Mouse (Mus musculus) cerebellum, adult (tissue): ENCODE measurements around the gene Fbn1.

Experiments
- ATAC-seq: cut with Nextera tagmentation; 2 replicates; pipeline ENCODE4 v1.9.2; 2017; ENCODE audit warnings: mild to moderate bottlenecking, moderate library complexity, mixed read lengths; ENCODE audit not compliant: insufficient number of reproducible peaks, low FRiP score, low TSS enrichment

Fbn1 gene

DNA sequence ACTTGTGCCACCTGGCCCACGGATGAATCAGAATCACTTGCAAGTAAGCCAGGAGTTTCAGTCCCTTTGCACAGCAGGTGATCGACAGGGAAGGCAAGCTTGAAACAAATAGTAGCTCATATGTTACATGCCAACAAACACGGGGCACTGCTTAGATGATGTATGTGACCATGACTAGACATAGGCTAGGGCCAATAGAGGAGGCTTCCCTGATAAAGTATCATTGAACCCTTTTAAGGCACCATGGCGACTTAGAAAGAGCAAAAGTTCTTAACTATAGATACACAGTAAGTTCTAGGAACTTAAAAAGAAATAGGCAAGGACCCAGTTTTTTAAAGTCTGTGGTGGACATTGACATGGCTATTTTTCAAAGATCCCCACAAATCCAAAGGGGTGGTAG lies at the start of gene Fbn1:
Gene Fbn1, minus strand, starts transcription at position 101 of the 400 bp plus-strand sequence.
- ATAC-seq, result no peak

DNA sequence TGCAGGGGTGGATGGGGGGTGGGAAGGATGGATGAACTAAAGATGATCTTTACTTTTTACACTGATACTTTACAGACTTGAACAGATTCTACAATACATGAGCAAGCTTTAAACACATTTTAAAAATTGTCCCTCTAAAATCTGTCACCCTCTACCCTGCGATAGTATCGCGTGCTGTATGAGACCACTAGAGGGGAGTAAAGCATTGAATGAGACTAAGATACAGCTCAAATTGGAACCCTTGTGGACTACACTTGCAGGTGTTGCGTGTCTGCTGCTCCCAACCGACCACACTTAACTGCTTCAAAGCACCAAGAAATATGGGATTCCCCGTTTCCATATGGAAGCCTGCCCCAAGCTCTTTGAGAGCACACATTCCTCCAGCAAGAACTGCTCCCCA lies 48.0 kb upstream of the Fbn1 start:
- no peak for ATAC-seq

DNA sequence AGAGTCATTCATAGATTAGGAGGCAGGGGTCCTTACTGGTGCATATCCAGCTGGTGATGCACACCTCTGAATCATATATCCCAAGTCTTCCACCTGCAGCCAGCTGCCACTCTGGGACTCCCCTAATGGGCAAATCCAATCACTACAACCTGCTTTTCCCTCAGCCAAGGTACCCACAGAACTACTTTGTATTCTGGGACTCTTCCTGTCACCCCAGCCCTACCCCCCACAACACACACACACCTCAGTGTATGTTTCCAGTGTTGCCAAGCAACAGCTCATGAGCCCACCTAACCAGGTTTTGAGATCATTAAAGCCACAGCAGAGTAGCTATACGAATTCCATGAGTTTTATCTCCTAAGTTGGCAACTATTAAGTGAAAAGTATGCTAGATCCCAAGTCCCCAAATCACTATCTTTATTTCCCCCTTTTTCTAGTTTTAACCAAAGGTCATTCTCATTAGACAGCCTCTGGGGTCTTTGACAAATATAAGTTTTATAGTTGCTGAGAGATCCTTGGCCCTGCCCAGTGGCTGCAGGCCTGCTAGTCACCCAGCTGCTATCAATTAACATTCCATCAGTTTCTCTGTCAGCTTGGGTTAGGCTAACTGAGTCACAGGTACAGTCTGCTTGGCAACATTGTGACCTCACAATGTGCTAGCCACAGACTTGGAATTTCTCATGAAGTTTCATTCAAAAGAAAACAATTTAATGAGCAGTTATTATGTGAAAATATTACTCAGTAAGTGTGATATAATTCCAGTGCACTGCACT lies 41.2 kb upstream of the Fbn1 start:
- ATAC-seq, result no peak

DNA sequence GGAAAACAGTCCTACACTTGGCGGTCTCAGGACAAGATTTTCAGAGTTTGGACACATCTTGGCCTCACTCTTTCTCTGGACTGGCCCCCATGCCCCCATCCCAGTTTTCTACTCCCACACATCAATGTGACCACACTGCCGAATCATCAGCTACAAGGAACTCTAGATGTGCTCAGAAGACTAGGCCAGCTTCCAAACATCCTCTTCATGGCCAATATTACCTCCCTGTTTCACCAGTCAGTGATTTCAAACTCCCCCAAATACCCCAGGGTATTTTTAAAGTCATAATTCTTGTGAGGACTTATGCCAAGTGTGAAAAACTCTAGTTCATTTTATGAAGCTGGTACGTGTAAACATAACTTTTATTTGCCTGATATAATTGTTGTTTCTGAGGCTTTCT lies 37.2 kb upstream of the Fbn1 start:
- no peak for ATAC-seq

DNA sequence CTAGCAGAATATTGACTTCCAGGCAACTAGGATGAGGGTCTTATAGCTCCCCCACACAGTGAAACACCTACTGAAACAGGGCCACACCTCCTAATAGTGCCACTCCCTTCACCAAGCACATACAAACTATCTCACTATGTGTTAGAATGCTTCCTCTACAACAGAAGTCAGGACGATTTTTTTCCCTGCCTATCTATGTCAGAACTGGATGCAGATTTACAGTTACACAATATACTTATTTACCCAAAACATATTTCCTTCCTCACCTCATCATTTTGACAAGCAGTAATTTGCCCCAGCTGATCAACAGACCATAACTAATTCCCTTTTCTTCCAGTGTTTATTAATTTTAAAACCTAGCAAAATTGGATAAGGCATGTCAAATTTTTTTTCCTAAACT lies 35.9 kb upstream of the Fbn1 start:
- no peak for ATAC-seq

DNA sequence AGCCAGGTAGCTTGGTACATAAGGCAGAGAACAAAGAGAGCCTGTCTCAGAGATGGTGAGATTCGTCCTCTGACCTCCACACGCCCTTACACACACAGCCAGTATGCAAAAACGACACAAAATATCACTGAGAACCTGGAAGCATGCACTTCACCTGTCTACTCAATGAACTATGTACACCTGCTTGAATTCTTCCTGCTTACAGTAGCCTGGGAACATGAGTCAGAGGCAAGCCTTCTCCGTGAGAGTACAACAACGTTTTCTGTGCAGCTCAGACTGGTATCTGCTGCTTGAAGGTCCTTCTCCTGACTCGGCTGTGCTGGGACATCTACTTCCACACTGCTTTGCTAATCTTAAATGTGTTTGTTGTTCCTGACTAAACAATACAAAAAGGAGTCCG lies 33.7 kb upstream of the Fbn1 start:
- ATAC-seq, result no peak

DNA sequence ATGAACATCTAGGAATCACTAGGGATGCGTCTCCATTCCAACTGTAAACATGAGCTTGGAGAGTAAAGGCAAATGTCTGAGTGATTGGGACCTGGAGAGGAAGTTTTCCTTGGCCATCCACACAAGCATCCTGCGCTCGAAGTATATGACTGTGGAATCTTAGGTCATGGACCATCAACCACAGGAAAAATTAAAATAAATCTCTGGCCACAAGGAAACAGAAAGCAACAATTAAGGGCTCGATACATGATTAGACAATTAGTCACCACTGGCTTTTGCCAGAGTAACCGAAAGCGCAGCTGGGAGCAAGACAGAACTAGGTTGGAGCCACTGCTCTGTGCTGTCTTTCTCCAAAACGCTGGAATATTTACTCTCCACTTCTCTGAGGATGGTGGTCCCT lies 32.8 kb upstream of the Fbn1 start:
- no peak for ATAC-seq

DNA sequence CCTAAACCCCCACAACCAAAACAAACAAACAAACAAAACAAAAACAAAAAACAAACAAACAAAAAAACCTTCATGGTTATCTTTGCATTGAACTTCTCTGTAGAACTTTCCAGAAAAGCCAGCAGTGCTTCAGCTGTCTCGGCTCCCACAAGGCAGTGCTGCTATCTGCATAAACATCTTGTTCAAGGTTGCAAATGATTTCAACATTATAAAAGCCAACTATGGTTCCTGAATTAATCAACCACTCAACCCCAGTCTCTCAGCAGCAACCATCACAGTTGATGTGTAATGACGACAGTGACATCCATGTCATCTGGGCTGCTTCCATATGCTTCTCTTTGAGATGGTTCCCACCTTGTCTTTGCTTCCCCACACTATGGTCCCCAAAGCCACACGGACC lies 31.8 kb upstream of the Fbn1 start:
- no peak for ATAC-seq

DNA sequence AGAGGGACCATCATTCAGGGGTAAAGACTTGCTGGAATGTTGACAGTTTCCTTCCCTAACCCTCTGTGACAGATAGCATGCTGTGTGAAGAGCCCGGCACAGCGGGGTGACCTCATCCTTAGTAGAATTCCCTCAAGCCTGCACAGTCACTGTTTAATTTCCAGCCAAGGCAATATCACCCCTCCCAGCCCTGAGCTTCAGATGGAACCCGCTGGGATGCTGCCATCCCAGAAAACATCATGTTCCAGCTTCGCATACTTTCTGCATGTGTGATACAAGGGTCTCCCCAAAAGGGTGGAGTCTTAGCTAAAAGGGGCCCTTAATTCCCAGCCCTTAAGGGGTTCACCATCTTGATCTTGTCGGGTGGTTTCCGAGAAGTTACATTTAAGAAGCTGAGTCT lies 22.9 kb upstream of the Fbn1 start:
- ATAC-seq, result no peak

DNA sequence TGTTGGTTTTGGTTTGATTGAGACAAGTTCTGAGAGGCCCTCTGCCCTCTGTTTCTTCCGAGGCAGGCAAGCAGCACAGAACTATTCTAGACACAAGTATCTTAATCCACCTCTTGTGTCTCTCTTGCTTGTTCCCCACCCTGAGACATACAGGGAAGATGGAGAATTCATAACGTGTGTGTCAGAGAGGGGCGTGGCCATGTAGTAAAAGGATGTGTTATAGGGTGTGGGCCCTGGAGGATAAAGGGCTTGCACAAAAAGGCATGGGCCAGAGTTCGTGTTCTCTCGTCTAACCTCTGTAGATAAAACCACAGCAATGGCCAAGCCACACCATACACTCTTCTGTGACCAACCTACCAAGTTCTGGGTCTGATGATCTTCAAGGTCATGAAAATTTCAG lies 18.8 kb upstream of the Fbn1 start:
- no peak for ATAC-seq

DNA sequence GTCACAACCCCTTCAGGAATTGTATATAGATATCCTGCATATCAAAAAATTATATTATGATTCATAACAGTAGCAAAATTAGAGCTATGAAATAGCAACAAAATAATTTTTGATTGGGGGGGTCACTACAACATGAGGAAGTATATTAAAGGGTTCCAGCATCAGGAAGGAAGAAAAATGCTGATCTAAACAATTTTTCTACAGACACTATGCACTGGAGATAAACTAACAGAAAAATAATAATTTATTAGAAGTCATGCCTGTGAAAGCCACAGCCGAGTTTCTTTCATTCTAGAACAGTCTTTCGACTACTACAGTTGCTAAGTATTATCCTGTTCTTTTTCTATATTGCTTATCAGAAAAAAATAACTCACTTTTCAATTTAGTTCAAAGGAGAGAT lies 17.7 kb upstream of the Fbn1 start:
- ATAC-seq, result no peak

DNA sequence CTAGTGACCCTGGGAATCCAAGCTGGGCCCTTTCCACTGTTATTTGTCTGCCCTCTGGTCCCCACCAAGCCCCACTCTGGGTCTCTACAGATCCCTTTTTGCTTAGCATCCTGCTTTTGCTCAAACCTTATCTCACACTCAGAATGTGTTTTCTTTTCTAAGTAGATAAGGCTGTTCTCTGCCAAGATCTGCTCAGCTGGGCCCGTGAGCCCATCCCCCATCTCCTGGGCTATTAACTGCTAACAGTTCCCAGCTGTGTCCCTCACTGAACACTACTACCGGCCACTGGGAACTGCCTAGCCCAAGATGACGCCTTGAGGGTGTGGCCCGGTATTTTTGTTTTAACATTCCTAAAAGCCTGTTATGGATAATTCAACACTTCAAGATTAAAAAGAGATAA lies 8.8 kb upstream of the Fbn1 start:
- no peak for ATAC-seq

DNA sequence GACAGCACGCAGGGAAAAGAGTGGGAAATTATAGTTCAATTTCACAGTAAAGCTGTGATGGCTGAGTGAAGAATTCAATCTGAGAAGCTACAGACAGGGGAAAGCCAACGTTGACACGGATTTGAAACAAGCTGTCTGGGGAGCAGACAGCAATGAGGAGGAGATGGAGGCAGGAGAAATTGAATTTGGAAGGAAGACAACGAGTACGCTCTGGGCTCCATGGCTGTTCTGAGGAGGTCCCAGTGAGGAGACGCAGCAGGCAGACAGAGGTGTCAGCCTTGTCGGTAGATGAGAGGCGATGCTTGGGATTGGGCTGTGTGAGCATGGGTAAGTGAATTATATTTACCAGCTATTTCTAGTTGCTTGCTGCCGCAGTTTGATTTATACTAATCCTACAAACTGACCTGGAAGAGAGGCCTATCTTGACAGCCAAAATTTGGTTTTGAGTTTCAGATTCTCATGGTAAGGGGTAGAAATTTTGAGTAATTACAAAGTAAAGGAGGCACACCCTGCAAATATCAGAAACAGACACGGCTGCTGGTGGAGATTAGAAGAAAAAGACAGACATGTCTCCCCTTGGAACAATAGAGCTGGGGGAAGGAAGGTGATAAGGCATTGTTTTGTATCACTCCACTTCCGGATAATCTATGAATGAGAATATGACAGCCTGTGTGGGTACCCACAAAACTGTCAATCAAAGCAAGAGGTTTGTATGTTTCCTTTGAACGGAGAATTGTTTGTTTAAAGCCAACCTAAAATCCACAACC lies 7.7 kb upstream of the Fbn1 start:
- ATAC-seq, result no peak

DNA sequence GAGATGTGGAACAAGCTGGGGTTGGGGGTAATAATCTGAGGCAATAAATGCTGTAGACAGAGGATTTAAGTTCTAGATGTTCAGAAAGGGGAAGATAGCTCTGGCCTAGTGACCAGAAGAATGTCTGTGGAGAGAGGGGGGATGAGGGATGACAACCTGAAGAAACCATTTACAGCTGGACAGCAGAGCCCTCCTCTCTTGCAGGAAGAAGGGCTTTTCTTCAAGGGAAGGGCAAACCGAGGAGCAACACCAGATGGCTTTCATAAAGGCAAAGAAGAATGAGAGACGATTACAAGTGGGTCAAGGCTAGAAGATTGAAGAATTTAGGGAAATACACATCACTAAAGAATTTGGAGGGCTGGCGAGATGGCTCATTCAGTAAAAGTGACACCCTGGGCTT lies 6.6 kb upstream of the Fbn1 start:
- ATAC-seq, result no peak

DNA sequence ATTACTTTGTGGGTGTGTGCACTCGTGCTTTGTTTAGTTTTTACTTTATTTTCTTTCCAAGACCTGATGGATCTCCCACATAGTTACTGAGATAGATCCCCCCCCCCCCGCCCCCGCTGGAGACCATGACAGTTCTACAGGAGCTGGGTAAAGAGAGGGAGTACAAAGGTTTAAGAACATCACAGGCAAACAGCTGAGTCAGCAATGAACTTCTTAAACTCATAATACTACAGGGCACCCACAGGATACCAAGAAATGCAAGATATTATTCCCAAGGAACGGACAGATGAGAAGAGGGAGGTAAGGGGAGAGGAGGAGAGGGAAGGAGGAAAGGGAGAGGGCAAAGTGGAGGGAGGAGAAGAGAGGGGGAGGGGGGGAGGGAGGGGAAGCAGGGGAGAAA lies 4.8 kb upstream of the Fbn1 start:
- no peak for ATAC-seq

DNA sequence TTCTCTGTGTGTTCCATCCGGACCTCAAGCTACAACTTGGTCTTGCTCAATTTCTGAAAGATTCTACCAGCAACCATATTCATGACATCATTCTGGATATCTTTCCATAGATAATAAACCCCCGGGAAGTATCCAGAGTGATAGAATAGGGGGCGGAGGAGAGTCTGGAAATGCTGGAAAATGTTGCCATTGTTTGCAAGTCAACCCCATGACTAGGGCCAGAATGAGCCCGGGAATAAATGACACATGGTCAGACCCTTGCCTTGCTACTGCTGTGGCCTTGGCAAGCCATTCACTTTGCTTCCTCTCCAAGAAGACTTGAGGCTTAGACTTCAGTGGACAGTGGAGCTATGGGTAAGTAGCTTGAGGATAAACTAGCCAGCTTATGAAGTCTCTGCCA lies 4.1 kb upstream of the Fbn1 start:
- no peak for ATAC-seq

DNA sequence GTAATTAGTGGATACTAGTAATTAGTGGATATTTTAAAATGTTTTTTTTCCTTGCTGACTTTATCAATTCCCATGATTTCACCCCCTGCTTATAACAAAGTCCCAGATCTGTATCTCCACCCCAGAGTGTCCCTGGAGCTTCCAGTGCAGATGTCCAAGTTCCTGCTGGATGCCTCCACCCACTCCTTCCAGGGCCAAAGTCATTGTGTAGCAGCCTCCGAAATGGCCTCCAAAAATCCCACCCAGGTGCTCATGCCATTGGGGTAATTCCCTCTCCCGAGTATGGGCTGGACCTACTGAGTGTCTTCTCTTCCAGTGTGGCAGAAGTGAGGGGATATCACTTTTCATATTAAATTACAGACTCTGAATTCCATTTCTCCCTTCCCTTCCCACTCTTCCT lies 3.0 kb upstream of the Fbn1 start:
- no peak for ATAC-seq

DNA sequence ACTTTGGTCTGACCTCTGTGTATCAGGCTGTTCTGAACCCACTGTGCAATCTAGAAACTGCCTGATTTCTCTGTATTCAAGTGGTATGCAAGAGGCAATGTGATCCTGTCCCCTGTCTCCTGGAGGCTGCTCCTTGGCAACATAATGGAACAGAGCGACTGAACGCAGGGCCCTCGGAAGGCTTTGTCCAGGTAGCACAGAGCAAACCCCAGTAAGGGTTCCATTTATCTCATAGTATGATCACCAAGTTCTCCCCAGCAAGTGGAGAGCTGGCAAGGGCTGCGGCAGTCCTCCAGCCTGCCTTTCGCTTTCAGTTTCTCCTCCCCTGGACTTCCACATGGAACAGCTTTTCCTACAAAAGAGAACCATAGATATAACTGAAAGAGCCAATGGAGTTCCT lies 588 bp upstream of the Fbn1 start:
- no peak for ATAC-seq

DNA sequence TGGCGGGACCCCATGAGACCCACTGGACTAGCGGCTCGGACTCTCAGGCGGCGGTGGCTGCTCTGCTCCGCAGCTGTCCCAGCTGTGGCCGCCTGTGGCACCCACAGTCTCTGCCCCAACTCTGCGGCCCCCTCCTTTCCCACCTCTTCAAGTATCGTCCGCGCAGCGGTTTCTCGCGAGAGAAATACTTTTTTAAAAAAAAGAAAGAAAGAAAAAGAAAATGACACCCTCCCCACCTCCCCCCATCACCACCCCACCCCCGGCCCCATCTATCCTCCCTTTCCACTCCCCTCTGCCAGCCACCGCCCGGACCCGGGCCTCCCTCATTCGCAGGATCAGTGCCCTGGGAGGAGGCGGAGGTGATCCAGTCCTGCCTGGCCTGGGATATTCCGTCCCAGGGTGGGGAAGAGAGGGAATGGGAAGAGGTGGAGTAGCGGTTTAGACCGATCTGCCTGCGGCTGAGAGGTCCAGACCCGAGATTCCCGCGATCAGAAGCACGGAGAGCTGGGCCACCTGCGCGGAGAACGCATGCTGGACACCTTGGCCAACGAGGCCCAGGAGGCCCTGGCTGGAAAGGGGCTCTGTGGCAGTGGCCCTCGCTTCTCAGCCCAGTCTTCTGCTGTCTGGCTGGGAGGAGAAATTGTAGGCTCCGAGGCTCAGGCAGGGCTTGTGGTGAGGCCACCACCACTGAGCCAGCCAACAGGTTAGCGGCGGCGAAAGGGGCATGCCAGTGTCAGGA lies 1.3 kb downstream of the Fbn1 start:
- no peak for ATAC-seq

DNA sequence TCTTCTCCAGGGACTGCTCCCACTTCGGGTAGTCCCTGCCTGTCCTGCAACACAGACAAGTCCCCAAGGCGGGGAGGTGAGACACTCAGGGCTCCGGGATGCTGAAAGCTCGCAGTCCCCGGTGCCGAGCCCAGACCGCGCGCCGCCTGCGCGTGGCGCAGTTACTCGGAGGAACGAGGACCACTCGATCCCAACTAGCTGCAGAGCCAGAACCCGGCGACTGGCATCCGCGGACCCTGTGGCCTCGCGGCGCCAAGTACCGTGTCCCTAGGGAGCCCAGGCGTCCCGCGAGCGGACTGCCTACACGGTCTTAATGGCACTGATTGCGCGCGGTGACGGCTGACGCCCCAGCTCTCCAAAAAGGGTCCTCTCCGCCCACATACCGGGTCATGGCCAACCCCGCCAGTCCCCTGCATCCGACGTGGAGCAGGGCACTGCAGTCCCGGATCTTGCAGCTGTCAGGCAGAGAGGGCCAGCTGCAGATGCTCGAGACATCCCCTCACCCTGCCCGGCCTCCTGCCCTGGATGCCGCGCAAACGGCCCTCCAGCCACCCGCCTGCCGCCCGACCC lies 2.0 kb downstream of the Fbn1 start:
- ATAC-seq, result no peak
